Mouse (Mus musculus): ENCODE results near the gene Satb1. TPM values are rescaled to one million over a fixed set of nuclear protein-coding genes. Genes with fewer than 3 reads are reported as not detected.
A peak's percentile ranks its signal among the peaks of the same experiment; 100 is the strongest.

Satb1 gene
- polyA plus RNA-seq, 1 experiment from 2014 or later, result 24.2 TPM

GRCm38 (mm10) chr17:51777813-51778212, 55.3 kb downstream of the Satb1 start:
- no peak overlapping the region for H3K27ac ChIP-seq (ENCODE audit: low read depth, low read length)
- no peaks in the 10 kb centered on the region; the same call in none of the 2 replicates for H3K4me1 ChIP-seq (ENCODE audit: control insufficient read depth, insufficient read depth, low read length)
- no peak overlapping the region for H3K4me3 ChIP-seq (ENCODE audit: low read depth, low read length)
- peaks cover 25% of the 10 kb centered on the region for H3K36me3 ChIP-seq (ENCODE audit: control insufficient read depth, insufficient read depth, low read length)
- 88% methylated on average over 1 of the region's 1 CpGs for WGBS
- H3K27me3 ChIP-seq (replicated peaks; ENCODE audit: control insufficient read depth, insufficient read depth, low read length), result no peaks in the 10 kb centered on the region
- DNase-seq (ENCODE audit: low spot score), result peak; percentile 76
- H3K4me2 ChIP-seq (ENCODE audit: low read length), result no peak overlapping the region
- ATAC-seq, result peak; percentile 45; the same call in 1 of the 2 replicates
- no peaks in the 10 kb centered on the region for H3K9me3 ChIP-seq (replicated peaks; ENCODE audit: control insufficient read depth, low read length)
- H3K9ac ChIP-seq (ENCODE audit: low read length), result no peak overlapping the region

- no peaks in the 10 kb centered on the region for H3K27me3 ChIP-seq (replicated peaks; ENCODE audit: control insufficient read depth, insufficient read depth, low read length)
- H3K36me3 ChIP-seq (ENCODE audit: control insufficient read depth, insufficient read depth, low read length), result peaks cover 18% of the 10 kb centered on the region; the same call in 1 of the 2 replicates
- H3K4me3 ChIP-seq (ENCODE audit: low read depth, low read length), result no peak overlapping the region
- DNase-seq (ENCODE audit: low spot score) (peak; percentile 59), ATAC-seq (peak; percentile 82)
- H3K9me3 ChIP-seq (replicated peaks; ENCODE audit: control insufficient read depth, low read length), result no peaks in the 10 kb centered on the region
- H3K9ac ChIP-seq (ENCODE audit: low read length), result no peak overlapping the region
- no peak overlapping the region for H3K4me2 ChIP-seq (ENCODE audit: low read length)
- no peak overlapping the region for H3K27ac ChIP-seq (ENCODE audit: low read depth, low read length)
- WGBS, result 41% methylated on average over 18 of the region's 18 CpGs
- no peaks in the 10 kb centered on the region; the same call in none of the 2 replicates for H3K4me1 ChIP-seq (ENCODE audit: control insufficient read depth, insufficient read depth, low read length)
Observed at GRCm38 (mm10) chr17:51775070-51775881, 57.8 kb downstream of the Satb1 start.

GRCm38 (mm10) chr17:51763600-51763999, 69.5 kb downstream of the Satb1 start:
- Histone ChIP-seq H3K9me3 (replicated peaks; ENCODE audit: control insufficient read depth, low read length) (no peaks in the 10 kb centered on the region), H3K4me1 (ENCODE audit: control insufficient read depth, insufficient read depth, low read length) (peaks cover 4% of the 10 kb centered on the region; the same call in 1 of the 2 replicates), H3K9ac (ENCODE audit: low read length) (no peak overlapping the region), H3K27ac (ENCODE audit: low read depth, low read length) (no peak overlapping the region), H3K27me3 (replicated peaks; ENCODE audit: control insufficient read depth, insufficient read depth, low read length) (no peaks in the 10 kb centered on the region), H3K4me3 (ENCODE audit: low read depth, low read length) (no peak overlapping the region), H3K36me3 (ENCODE audit: control insufficient read depth, insufficient read depth, low read length) (peaks cover 13% of the 10 kb centered on the region), H3K4me2 (ENCODE audit: low read length) (no peak overlapping the region)
- WGBS, result 90% methylated on average over 8 of the region's 8 CpGs
- ATAC-seq (no peak), DNase-seq (ENCODE audit: low spot score) (no peak)

- DNase-seq (ENCODE audit: low spot score), result no peak
- H3K4me2 ChIP-seq (ENCODE audit: low read length), result no peak overlapping the region
- WGBS, result 86% methylated on average over 7 of the region's 7 CpGs
Observed at GRCm38 (mm10) chr17:51762503-51762902, 70.6 kb downstream of the Satb1 start.

GRCm38 (mm10) chr17:51760997-51761655, 72.0 kb downstream of the Satb1 start:
- H3K9ac ChIP-seq (ENCODE audit: low read length), result peak overlapping the region; percentile 10; the same call in 1 of the 2 replicates
- H3K4me2 ChIP-seq (ENCODE audit: low read length), result peak overlapping the region; percentile 36
- peaks cover 4% of the 10 kb centered on the region; the same call in 1 of the 2 replicates for H3K4me1 ChIP-seq (ENCODE audit: control insufficient read depth, insufficient read depth, low read length)
- H3K9me3 ChIP-seq (replicated peaks; ENCODE audit: control insufficient read depth, low read length), result no peaks in the 10 kb centered on the region
- H3K27ac ChIP-seq (ENCODE audit: low read depth, low read length), result peak overlapping the region; percentile 67
- H3K27me3 ChIP-seq (replicated peaks; ENCODE audit: control insufficient read depth, insufficient read depth, low read length), result no peaks in the 10 kb centered on the region
- peak; percentile 88 for ATAC-seq
- H3K4me3 ChIP-seq (ENCODE audit: low read depth, low read length), result no peak overlapping the region
- H3K36me3 ChIP-seq (ENCODE audit: control insufficient read depth, insufficient read depth, low read length), result peaks cover 11% of the 10 kb centered on the region; the same call in 1 of the 2 replicates
- WGBS, result 37% methylated on average over 17 of the region's 17 CpGs
- peak; percentile 83 for DNase-seq (ENCODE audit: low spot score)

More at GRCm38 (mm10) chr17:51762503-51762902, 70.6 kb downstream of the Satb1 start:
- H3K4me3 ChIP-seq (ENCODE audit: low read depth, low read length), result no peak overlapping the region
- no peak overlapping the region for H3K27ac ChIP-seq (ENCODE audit: low read depth, low read length)
- no peaks in the 10 kb centered on the region for H3K9me3 ChIP-seq (replicated peaks; ENCODE audit: control insufficient read depth, low read length)
- H3K9ac ChIP-seq (ENCODE audit: low read length), result no peak overlapping the region
- no peaks in the 10 kb centered on the region for H3K27me3 ChIP-seq (replicated peaks; ENCODE audit: control insufficient read depth, insufficient read depth, low read length)
- ATAC-seq, result no peak
- H3K4me1 ChIP-seq (ENCODE audit: control insufficient read depth, insufficient read depth, low read length), result peaks cover 4% of the 10 kb centered on the region; the same call in 1 of the 2 replicates
- H3K36me3 ChIP-seq (ENCODE audit: control insufficient read depth, insufficient read depth, low read length), result peaks cover 15% of the 10 kb centered on the region

- peak; percentile 58 for ATAC-seq
Observed at GRCm38 (mm10) chr17:51760251-51760887, 72.7 kb downstream of the Satb1 start.

GRCm38 (mm10) chr17:51759509-51759908, 73.6 kb downstream of the Satb1 start:
- Histone ChIP-seq H3K4me3 (ENCODE audit: low read depth, low read length) (no peak overlapping the region), H3K27me3 (replicated peaks; ENCODE audit: control insufficient read depth, insufficient read depth, low read length) (no peaks in the 10 kb centered on the region), H3K27ac (ENCODE audit: low read depth, low read length) (no peak overlapping the region), H3K4me1 (ENCODE audit: control insufficient read depth, insufficient read depth, low read length) (peaks cover 4% of the 10 kb centered on the region; the same call in 1 of the 2 replicates), H3K4me2 (ENCODE audit: low read length) (no peak overlapping the region), H3K9ac (ENCODE audit: low read length) (no peak overlapping the region), H3K9me3 (replicated peaks; ENCODE audit: control insufficient read depth, low read length) (no peaks in the 10 kb centered on the region), H3K36me3 (ENCODE audit: control insufficient read depth, insufficient read depth, low read length) (peaks cover 8% of the 10 kb centered on the region; the same call in 1 of the 2 replicates)
- no peak for DNase-seq (ENCODE audit: low spot score)
- WGBS, result 78% methylated on average over 4 of the region's 4 CpGs
- ATAC-seq, result no peak

More at GRCm38 (mm10) chr17:51760251-51760887, 72.7 kb downstream of the Satb1 start:
- H3K4me2 ChIP-seq (ENCODE audit: low read length), result peak overlapping the region; percentile 36
- no peaks in the 10 kb centered on the region for H3K27me3 ChIP-seq (replicated peaks; ENCODE audit: control insufficient read depth, insufficient read depth, low read length)
- peaks cover 4% of the 10 kb centered on the region; the same call in 1 of the 2 replicates for H3K4me1 ChIP-seq (ENCODE audit: control insufficient read depth, insufficient read depth, low read length)
- H3K4me3 ChIP-seq (ENCODE audit: low read depth, low read length), result peak overlapping the region; percentile 8
- H3K36me3 ChIP-seq (ENCODE audit: control insufficient read depth, insufficient read depth, low read length), result peaks cover 8% of the 10 kb centered on the region; the same call in 1 of the 2 replicates
- WGBS, result 35% methylated on average over 17 of the region's 17 CpGs
- H3K9ac ChIP-seq (ENCODE audit: low read length), result peak overlapping the region; percentile 10; the same call in 1 of the 2 replicates
- peak; percentile 60 for DNase-seq (ENCODE audit: low spot score)
- peak overlapping the region; percentile 67 for H3K27ac ChIP-seq (ENCODE audit: low read depth, low read length)
- no peaks in the 10 kb centered on the region for H3K9me3 ChIP-seq (replicated peaks; ENCODE audit: control insufficient read depth, low read length)

GRCm38 (mm10) chr17:51752142-51752541, 80.9 kb downstream of the Satb1 start:
- no peaks in the 10 kb centered on the region for H3K27me3 ChIP-seq (replicated peaks; ENCODE audit: control insufficient read depth, insufficient read depth, low read length)
- no peak overlapping the region for H3K27ac ChIP-seq (ENCODE audit: low read depth, low read length)
- no peaks in the 10 kb centered on the region for H3K9me3 ChIP-seq (replicated peaks; ENCODE audit: control insufficient read depth, low read length)
- WGBS, result 89% methylated on average over 4 of the region's 4 CpGs
- H3K4me2 ChIP-seq (ENCODE audit: low read length), result no peak overlapping the region
- H3K4me1 ChIP-seq (ENCODE audit: control insufficient read depth, insufficient read depth, low read length), result peaks cover 3% of the 10 kb centered on the region; the same call in 1 of the 2 replicates
- no peak overlapping the region for H3K4me3 ChIP-seq (ENCODE audit: low read depth, low read length)
- ATAC-seq, result no peak
- no peak overlapping the region for H3K9ac ChIP-seq (ENCODE audit: low read length)
- DNase-seq (ENCODE audit: low spot score), result no peak
- no peaks in the 10 kb centered on the region for H3K36me3 ChIP-seq (ENCODE audit: control insufficient read depth, insufficient read depth, low read length)

Measured in forebrain, embryonic 14.5 days (tissue).